Mouse (Mus musculus) gastrocnemius, postnatal 4 days (tissue): ENCODE measurements around the gene Creb3l2. TPM values are rescaled to one million over a fixed set of nuclear protein-coding genes. Genes with fewer than 3 reads are reported as not detected.

Experiments
- DNase-seq, 2 experiments: peaks; one replicate each; pipeline ENCODE4 v3.0.0; 2021 to 2022; ENCODE audit warnings: low spot score in 2 of 2, mixed read lengths in 2 of 2
- total RNA-seq, 2 experiments: library from RNA; stranded (reverse); gene quantifications; 2 replicates each; pipeline ENCODE4 v1.2.3; 2021

Gene Creb3l2
- total RNA-seq, 2 experiments from 2014 or later: 35.6 to 37.4 TPM

- DNase-seq: no peak
Observed at GRCm38 (mm10) chr6:37414576-37414975, 27.4 kb downstream of the Creb3l2 start.

GRCm38 (mm10) chr6:37411696-37412095 lies 30.2 kb downstream of the Creb3l2 start:
- DNase-seq: no peak

GRCm38 (mm10) chr6:37409829-37410228 lies 32.1 kb downstream of the Creb3l2 start:
- DNase-seq: no peak

GRCm38 (mm10) chr6:37407876-37408275 lies 34.1 kb downstream of the Creb3l2 start:
- no peak for DNase-seq

GRCm38 (mm10) chr6:37406903-37407302 lies 35.0 kb downstream of the Creb3l2 start:
- DNase-seq: no peak

GRCm38 (mm10) chr6:37406018-37406417 lies 35.9 kb downstream of the Creb3l2 start:
- DNase-seq: no peak

GRCm38 (mm10) chr6:37404325-37404724 lies 37.6 kb downstream of the Creb3l2 start:
- DNase-seq: no peak

- no peak for DNase-seq
Observed at GRCm38 (mm10) chr6:37401928-37402327, 40.0 kb downstream of the Creb3l2 start.

- no peak for DNase-seq
Observed at GRCm38 (mm10) chr6:37400866-37401525, 41.0 kb downstream of the Creb3l2 start.

GRCm38 (mm10) chr6:37400167-37400566 lies 41.8 kb downstream of the Creb3l2 start:
- DNase-seq: no peak

GRCm38 (mm10) chr6:37398943-37399342 lies 43.0 kb downstream of the Creb3l2 start:
- no peak for DNase-seq

- DNase-seq: no peak
Observed at GRCm38 (mm10) chr6:37397973-37398372, 44.0 kb downstream of the Creb3l2 start.

- no peak for DNase-seq
Observed at GRCm38 (mm10) chr6:37397254-37397653, 44.7 kb downstream of the Creb3l2 start.

GRCm38 (mm10) chr6:37396127-37396526 lies 45.8 kb downstream of the Creb3l2 start:
- DNase-seq: no peak

GRCm38 (mm10) chr6:37393263-37393662 lies 48.7 kb downstream of the Creb3l2 start:
- DNase-seq: no peak

- DNase-seq: no peak
Observed at GRCm38 (mm10) chr6:37392262-37392661, 49.7 kb downstream of the Creb3l2 start.

- DNase-seq: peak in 1 of 2 experiments; percentile 37
Observed at GRCm38 (mm10) chr6:37391313-37391712, 50.6 kb downstream of the Creb3l2 start.

GRCm38 (mm10) chr6:37388960-37389359 lies 53.0 kb downstream of the Creb3l2 start:
- no peak for DNase-seq

GRCm38 (mm10) chr6:37388501-37388900 lies 53.4 kb downstream of the Creb3l2 start:
- DNase-seq: no peak

GRCm38 (mm10) chr6:37387281-37387680 lies 54.7 kb downstream of the Creb3l2 start:
- DNase-seq: no peak

- DNase-seq: no peak
Observed at GRCm38 (mm10) chr6:37385602-37386285, 56.2 kb downstream of the Creb3l2 start.

- DNase-seq: no peak
Observed at GRCm38 (mm10) chr6:37382761-37383160, 59.2 kb downstream of the Creb3l2 start.
